Mouse (Mus musculus) heart, embryonic 12.5 days (tissue): Measurements from ENCODE around the gene Prkar1b. TPM values are rescaled to one million over a fixed set of nuclear protein-coding genes. Genes with fewer than 3 reads are reported as not detected.

Experiments used
- ATAC-seq: fragments of 200-750 bp; cut with Nextera tagmentation; 2 replicates; pipeline ENCODE4 v1.8.0; 2017; ENCODE audit warnings: moderate TSS enrichment, moderate library complexity; ENCODE audit not compliant: insufficient number of reproducible peaks, low FRiP score
- H3K27ac ChIP-seq: fragments of 300-500 bp; sonication (generic); 2 replicates; pipeline ENCODE4 v1.5.1; 2016; ENCODE audit warnings: mild to moderate bottlenecking, moderate library complexity; ENCODE audit not compliant: poor library complexity, severe bottlenecking
- H3K27me3 ChIP-seq: fragments of 300-500 bp; sonication (generic); replicated peaks from 2 replicates; pipeline ENCODE4 v1.6.1; 2016; ENCODE audit warnings: mild to moderate bottlenecking, moderate library complexity
- H3K36me3 ChIP-seq: fragments of 300-500 bp; sonication (generic); 2 replicates; pipeline ENCODE4 v1.6.1; 2016; ENCODE audit warnings: mild to moderate bottlenecking, moderate library complexity
- H3K4me1 ChIP-seq: fragments of 300-500 bp; sonication (generic); replicated peaks from 2 replicates; pipeline ENCODE4 v1.6.1; 2016; ENCODE audit warnings: mild to moderate bottlenecking
- H3K4me2 ChIP-seq: fragments of 300-500 bp; sonication (generic); 2 replicates; pipeline ENCODE4 v1.6.1; 2016; ENCODE audit warnings: mild to moderate bottlenecking, moderate library complexity
- H3K4me3 ChIP-seq: fragments of 300-500 bp; sonication (generic); 2 replicates; pipeline ENCODE4 v1.5.1; 2016; ENCODE audit warnings: mild to moderate bottlenecking
- H3K9ac ChIP-seq: fragments of 300-500 bp; sonication (generic); 2 replicates; pipeline ENCODE4 v1.6.1; 2016; ENCODE audit warnings: mild to moderate bottlenecking, moderate library complexity
- H3K9me3 ChIP-seq: fragments of 300-500 bp; sonication (generic); replicated peaks from 2 replicates; pipeline ENCODE4 v1.6.1; 2016; ENCODE audit warnings: mild to moderate bottlenecking, moderate library complexity
- WGBS: fragments of 180-500 bp; shearing (Covaris S2); methylation state at CpG from one replicate; pipeline ENCODE4 v1.1.7; 2016; 5-methylcytosine and 5-hydroxymethylcytosine counted together
- polyA plus RNA-seq: library from polyadenylated mRNA; unstranded; fragments of >200 nt; fragmentation: Nextera tagmentation; extraction: Ambion mirVana; gene quantifications from 2 replicates; pipeline ENCODE4 v1.2.1, GENCODE M21; 2016

Prkar1b gene
- polyA plus RNA-seq, 1 experiment from 2014 or later: 10.4 TPM

GRCm38 (mm10) chr5:139129078-139129477 lies 20.7 kb downstream of the Prkar1b start:
- peaks cover 19% of the 10 kb centered on the region for H3K27me3 ChIP-seq
- 9% methylated on average over 12 of the region's 12 CpGs for WGBS
- no peaks in the 10 kb centered on the region; the same call in 1 of the 2 replicates for H3K9me3 ChIP-seq
- H3K9ac ChIP-seq: peak overlapping the region; percentile 71
- no peaks in the 10 kb centered on the region for H3K36me3 ChIP-seq
- peaks cover 7% of the 10 kb centered on the region for H3K4me1 ChIP-seq
- peak; percentile 51; the same call in 1 of the 2 replicates for ATAC-seq
- H3K4me3 ChIP-seq: peak overlapping the region; percentile 60
- no peak overlapping the region for H3K27ac ChIP-seq
- peak overlapping the region; percentile 96 for H3K4me2 ChIP-seq

DNA sequence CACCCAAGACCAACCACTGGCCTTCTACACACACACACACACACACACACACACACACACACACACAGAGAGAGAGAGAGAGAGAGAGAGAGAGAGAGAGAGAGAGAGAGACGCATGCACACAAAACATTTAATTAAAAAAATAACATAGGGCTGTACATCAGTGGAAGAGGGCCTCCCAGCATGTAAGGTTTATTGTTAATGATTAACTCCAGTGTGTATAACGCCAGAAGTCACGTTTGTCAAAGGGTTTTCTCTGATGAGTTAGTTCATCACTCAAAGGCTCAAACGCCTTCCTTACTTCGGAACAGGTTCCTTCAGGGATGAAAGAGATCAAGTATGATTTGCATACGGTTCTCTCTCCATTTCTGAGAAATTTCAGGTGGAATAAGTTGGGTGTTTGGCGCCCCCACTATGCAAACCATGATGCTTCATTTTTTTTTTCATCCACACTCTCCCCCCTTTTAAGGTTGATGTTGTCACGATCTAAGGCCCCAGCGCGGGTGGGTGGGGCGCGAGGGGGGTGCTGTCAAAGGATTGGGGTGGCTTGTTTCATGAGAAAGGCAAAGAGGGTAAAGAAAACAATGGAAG lies 21.2 kb downstream of the Prkar1b start:
- WGBS: 45% methylated on average over 12 of the region's 12 CpGs
- Histone ChIP-seq H3K36me3 (no peaks in the 10 kb centered on the region), H3K4me2 (peak overlapping the region; percentile 96), H3K4me3 (peak overlapping the region; percentile 60; the same call in 1 of the 2 replicates), H3K4me1 (peaks cover 7% of the 10 kb centered on the region), H3K27ac (no peak overlapping the region), H3K27me3 (peaks cover 19% of the 10 kb centered on the region), H3K9me3 (no peaks in the 10 kb centered on the region; the same call in 1 of the 2 replicates), H3K9ac (no peak overlapping the region)
- no peak for ATAC-seq

DNA sequence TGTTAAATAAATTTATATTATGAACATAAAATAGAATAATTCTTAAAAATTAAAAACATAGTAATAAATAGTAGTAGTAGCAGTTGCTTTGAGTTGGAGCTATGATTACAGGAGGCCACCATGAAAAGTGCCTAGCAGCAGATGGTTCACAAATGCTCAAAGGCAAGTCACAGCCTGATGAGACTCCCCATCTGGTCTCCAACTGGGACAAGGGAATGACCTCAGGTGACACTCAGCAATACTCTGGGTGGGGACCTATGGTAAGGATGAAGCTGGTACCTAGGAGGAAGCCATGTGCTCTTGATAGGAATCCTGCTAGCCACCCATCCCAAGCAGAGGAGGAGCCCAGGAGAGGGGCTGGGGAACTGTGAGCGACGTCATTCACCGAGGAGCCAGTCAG lies 24.1 kb downstream of the Prkar1b start:
- ATAC-seq: no peak

GRCm38 (mm10) chr5:139118961-139119276 lies 30.9 kb downstream of the Prkar1b start:
- no peak overlapping the region for H3K9ac ChIP-seq
- no peaks in the 10 kb centered on the region for H3K36me3 ChIP-seq
- H3K9me3 ChIP-seq: peaks cover 3% of the 10 kb centered on the region; the same call in 1 of the 2 replicates
- no peak for ATAC-seq
- no peak overlapping the region for H3K4me3 ChIP-seq
- no peak overlapping the region for H3K4me2 ChIP-seq
- WGBS: 54% methylated on average over 2 of the region's 2 CpGs
- H3K4me1 ChIP-seq: peaks cover 10% of the 10 kb centered on the region
- H3K27me3 ChIP-seq: no peaks in the 10 kb centered on the region
- H3K27ac ChIP-seq: no peak overlapping the region

More for the DNA sequence above, 24.1 kb downstream of the Prkar1b start:
- Histone ChIP-seq H3K4me1 (peaks cover 7% of the 10 kb centered on the region), H3K9me3 (peaks cover 3% of the 10 kb centered on the region; the same call in 1 of the 2 replicates), H3K36me3 (no peaks in the 10 kb centered on the region), H3K4me3 (no peak overlapping the region), H3K27ac (no peak overlapping the region), H3K9ac (no peak overlapping the region), H3K4me2 (no peak overlapping the region), H3K27me3 (peaks cover 17% of the 10 kb centered on the region)
- 62% methylated on average over 3 of the region's 3 CpGs for WGBS

DNA sequence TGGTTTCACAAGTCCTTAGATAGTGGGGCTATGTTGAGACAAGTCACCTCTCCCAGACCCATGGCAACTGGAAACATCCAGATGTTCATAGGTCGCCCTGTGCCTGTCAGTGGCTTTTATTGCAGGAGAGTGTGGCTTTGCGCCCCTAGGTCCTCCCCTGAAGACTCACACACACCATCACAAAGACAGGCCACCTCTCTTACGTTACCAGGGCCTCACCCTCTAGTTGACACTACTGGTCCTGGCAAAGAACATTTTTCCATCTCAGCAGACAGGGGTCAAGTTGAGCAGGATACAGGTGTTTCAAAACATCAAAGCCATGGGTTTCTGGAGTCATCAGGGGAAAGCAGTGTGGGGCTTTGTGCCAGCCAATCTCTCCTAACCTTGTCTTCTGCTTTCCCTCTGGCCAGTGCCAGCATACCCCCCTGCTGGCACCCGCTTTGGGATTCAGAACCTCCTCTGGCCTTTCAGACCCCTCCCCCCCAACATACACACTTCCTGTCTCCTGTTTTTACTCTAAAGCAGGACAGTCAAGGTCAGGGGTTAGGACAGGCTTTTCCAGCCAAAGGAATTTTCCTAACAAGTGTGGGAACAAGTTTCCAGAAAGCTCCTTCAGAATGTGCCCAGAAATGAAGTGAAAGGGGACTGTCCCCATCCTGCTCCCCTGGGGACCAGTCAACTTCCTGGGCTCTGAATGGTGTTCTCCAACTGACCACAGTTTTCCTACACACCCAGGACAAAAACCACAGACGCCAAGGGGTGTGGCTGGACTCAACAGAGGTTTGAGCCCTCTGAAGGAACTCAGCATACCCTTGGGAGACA lies 31.5 kb downstream of the Prkar1b start:
- Histone ChIP-seq H3K27me3 (no peaks in the 10 kb centered on the region), H3K9ac (no peak overlapping the region), H3K4me3 (no peak overlapping the region), H3K27ac (no peak overlapping the region), H3K36me3 (no peaks in the 10 kb centered on the region), H3K9me3 (peaks cover 3% of the 10 kb centered on the region; the same call in 1 of the 2 replicates), H3K4me2 (no peak overlapping the region), H3K4me1 (peaks cover 10% of the 10 kb centered on the region)
- ATAC-seq: peak; percentile 51; the same call in 1 of the 2 replicates
- 61% methylated on average over 5 of the region's 5 CpGs for WGBS

- Histone ChIP-seq H3K4me1 (peaks cover 10% of the 10 kb centered on the region), H3K9ac (no peak overlapping the region), H3K36me3 (no peaks in the 10 kb centered on the region), H3K4me3 (no peak overlapping the region), H3K27me3 (no peaks in the 10 kb centered on the region), H3K27ac (no peak overlapping the region), H3K9me3 (no peaks in the 10 kb centered on the region), H3K4me2 (no peak overlapping the region)
- ATAC-seq: no peak
- WGBS: 87% methylated on average over 7 of the region's 7 CpGs
These were observed 34.3 kb downstream of the Prkar1b start for GRCm38 (mm10) chr5:139115507-139115906.

- ATAC-seq: no peak
- Histone ChIP-seq H3K4me1 (peaks cover 10% of the 10 kb centered on the region), H3K9ac (no peak overlapping the region), H3K9me3 (no peaks in the 10 kb centered on the region), H3K36me3 (no peaks in the 10 kb centered on the region), H3K27ac (no peak overlapping the region), H3K27me3 (no peaks in the 10 kb centered on the region), H3K4me3 (no peak overlapping the region), H3K4me2 (no peak overlapping the region)
- WGBS: 77% methylated on average over 4 of the region's 4 CpGs
These were observed 34.9 kb downstream of the Prkar1b start for GRCm38 (mm10) chr5:139114876-139115275.

DNA sequence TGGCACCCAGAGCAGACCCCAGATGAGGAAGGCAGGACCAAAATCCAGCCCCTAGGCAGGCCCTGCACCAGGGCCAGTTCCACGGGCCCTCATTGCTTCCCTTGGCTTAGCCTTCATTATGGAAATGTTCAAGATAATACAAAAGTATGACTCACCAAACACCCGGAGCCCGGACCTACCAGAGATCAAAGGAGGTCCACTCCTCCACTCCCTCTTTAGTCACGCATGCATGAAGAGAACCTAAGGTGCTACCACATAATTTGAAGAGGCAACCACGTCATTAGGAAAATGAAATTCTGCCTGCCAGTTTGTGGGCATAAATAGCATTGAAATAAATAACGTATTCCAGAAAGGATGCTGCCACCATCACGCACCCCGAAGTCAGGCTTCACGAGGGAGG lies 37.4 kb downstream of the Prkar1b start:
- Histone ChIP-seq H3K4me1 (no peaks in the 10 kb centered on the region), H3K4me3 (no peak overlapping the region), H3K27ac (no peak overlapping the region), H3K9ac (no peak overlapping the region), H3K4me2 (no peak overlapping the region), H3K27me3 (no peaks in the 10 kb centered on the region), H3K9me3 (no peaks in the 10 kb centered on the region), H3K36me3 (no peaks in the 10 kb centered on the region)
- 67% methylated on average over 9 of the region's 9 CpGs for WGBS
- no peak for ATAC-seq

DNA sequence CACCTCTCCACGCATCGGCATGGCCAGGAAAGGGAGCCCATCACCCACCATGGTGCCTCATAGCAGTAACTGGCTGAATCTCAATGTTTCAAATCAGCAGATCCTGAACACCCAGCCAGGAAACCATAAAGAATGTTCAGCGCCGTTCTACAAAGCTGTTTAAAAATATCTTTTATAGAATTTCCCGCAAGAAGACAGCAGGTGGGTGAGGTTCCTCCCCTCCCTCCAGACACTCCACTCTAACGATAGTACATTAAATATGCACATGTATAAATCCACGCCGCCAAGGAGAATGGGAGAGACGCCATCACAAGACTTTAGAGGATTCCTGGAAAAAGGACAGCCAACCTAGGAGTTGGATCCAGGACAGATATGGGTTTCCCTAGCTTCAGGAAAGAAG lies 37.8 kb downstream of the Prkar1b start:
- 75% methylated on average over 9 of the region's 9 CpGs for WGBS
- Histone ChIP-seq H3K4me3 (no peak overlapping the region), H3K9ac (no peak overlapping the region), H3K27ac (no peak overlapping the region), H3K36me3 (no peaks in the 10 kb centered on the region), H3K9me3 (no peaks in the 10 kb centered on the region), H3K4me2 (no peak overlapping the region), H3K27me3 (no peaks in the 10 kb centered on the region), H3K4me1 (no peaks in the 10 kb centered on the region)
- ATAC-seq: no peak

DNA sequence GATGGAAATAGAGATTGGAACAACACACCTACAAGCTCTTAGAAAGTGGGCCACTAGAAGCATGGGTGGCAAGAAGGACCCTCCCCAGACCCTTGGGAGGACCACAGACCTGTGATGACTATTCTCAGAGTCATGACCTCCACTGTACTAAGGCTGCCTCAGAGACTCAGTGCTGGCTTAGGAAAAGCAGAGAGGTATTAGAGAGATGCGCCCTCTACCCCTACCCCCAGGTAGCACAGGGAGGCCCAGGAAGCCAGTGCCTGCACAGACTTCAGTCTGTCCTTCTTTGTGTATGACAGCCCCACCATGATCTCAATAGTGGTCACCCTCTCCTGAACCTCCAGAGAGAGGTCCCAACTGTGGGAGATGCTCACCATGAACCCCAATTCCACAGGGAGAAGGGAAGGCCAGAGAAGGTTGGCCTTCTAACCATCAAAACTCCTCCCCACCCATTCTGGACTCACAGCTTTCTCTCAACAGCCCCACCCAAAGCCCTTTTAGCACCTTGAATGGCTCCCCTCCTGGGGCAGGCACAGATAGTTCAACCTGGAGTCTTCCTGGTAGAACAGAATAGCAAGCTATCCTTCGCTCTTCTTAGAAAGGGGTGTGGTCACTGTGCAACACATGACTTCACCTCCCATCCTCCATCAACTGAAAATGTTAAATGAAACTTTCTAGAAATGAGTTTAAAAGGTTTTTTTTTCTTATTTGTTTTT lies 39.5 kb downstream of the Prkar1b start:
- WGBS: 84% methylated on average over 2 of the region's 2 CpGs
- Histone ChIP-seq H3K36me3 (no peaks in the 10 kb centered on the region), H3K9ac (no peak overlapping the region), H3K4me1 (no peaks in the 10 kb centered on the region), H3K4me3 (no peak overlapping the region), H3K4me2 (no peak overlapping the region), H3K27ac (no peak overlapping the region), H3K9me3 (no peaks in the 10 kb centered on the region), H3K27me3 (no peaks in the 10 kb centered on the region)
- ATAC-seq: no peak

DNA sequence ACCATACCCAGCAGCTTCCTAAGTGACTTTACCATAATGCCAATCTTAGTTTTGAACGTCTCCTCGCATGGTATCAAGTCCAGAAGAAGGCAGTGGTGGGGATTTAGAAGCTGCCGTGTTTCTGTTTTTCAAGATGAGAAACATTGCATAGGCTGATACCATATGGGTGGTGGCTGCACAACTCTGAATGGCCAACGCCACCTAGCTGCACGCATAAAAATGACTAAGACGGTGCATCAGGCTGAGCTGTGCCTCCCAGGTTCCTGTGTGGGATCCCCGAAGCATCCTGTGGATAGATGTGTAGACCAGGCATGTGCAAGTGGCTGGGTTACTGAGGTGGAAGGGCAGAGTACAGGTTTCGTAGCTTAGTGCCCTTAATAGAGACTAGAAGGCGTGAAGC lies 42.0 kb downstream of the Prkar1b start:
- Histone ChIP-seq H3K9me3 (peaks cover 6% of the 10 kb centered on the region; the same call in 1 of the 2 replicates), H3K4me1 (no peaks in the 10 kb centered on the region), H3K36me3 (no peaks in the 10 kb centered on the region), H3K9ac (no peak overlapping the region), H3K27ac (no peak overlapping the region), H3K4me3 (no peak overlapping the region), H3K27me3 (no peaks in the 10 kb centered on the region), H3K4me2 (no peak overlapping the region)
- 69% methylated on average over 9 of the region's 9 CpGs for WGBS
- ATAC-seq: no peak
